Mouse (Mus musculus): Measurements from ENCODE around the gene Acsl6.

Acsl6 gene

GRCm38 (mm10) chr11:54307139-54307816 lies 3.7 kb downstream of the Acsl6 start:
- peak; percentile 48 for DNase-seq

- DNase-seq, result no peak
Observed at GRCm38 (mm10) chr11:54310588-54310987, 7.0 kb downstream of the Acsl6 start.

DNA sequence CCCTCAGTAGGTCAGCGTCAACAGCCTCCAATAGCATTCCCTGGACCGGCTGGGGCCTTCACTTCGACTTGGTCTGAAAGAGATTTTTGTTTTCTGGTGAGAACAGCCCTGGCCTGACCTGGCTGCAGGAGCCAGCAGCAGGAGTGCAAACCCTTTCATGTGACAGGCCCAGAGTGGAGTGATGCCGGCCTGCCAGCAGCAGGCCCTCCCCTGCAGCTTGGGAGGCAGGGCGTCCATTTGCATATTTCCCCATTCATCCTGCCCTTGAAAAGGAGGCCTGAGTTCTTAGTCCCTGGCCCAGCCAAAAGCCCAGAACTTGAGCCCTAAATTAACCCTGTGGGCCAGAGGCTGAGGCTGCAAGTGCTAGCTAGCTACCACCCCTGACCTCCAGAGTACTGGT lies 8.4 kb downstream of the Acsl6 start:
- DNase-seq, result peak; percentile 41

GRCm38 (mm10) chr11:54312603-54313002 lies 9.0 kb downstream of the Acsl6 start:
- no peak for DNase-seq

GRCm38 (mm10) chr11:54313391-54314360 lies 10.1 kb downstream of the Acsl6 start:
- DNase-seq, result no peak

DNA sequence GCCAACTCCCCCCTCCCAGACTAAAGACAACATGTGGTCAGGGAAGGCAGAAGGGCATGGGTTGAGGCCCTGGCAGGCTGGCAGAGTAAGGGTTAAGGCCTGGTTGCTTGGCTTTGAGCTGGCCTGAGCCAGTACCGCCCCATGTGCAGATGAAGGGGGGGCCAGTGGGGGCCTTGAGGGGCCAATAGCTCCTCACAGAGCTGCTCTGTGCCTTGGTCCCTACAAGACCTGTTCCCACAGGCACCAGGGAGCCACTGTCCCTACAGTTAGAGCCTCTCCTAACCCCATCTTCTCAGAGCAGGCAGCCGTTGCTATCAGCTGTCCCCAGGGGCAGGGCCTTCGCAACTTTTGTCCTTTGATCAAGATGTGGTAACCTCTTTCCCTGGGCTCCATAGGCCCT lies 11.1 kb downstream of the Acsl6 start:
- no peak for DNase-seq

DNA sequence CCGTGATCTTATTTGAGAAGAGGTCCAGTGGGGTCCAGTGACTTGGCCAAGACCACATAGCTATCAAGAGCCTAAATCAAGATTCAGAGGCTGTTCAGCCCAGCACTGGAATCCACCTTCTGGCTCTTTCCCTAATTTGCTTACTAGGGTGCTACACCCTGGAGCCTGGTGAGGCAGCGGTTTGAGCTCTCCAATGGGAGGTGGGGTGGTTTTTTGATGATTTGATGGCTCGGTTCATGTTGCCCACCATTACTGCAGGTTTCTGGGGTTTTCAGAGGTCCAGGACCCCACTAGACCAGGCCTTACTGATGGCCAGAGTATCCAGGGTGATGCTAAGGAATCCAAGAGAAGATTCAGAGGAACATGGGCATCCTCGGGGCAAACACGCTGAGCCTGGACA lies 11.7 kb downstream of the Acsl6 start:
- DNase-seq, result no peak

GRCm38 (mm10) chr11:54317361-54317760 lies 13.8 kb downstream of the Acsl6 start:
- peak; percentile 55 for DNase-seq

DNA sequence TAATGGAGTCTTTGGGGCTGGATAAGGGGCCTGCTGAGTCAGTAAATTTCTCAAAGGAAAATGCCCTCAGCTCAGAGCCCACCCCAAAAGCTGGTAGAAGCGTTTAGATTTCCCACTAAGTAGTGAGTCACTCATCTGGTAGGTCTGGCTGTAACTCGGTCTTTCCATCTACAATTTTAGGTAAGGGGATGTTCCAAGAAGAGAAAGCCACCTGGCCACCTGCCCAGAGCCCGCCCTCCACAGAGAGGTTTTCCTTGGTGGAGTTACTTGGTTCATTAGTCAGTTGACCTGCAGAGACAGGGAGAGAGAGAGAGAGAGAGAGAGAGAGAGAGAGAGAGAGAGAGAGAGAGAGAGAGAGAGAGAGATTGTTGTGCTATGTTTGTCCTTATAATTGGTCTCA lies 14.2 kb downstream of the Acsl6 start:
- DNase-seq, result no peak

DNA sequence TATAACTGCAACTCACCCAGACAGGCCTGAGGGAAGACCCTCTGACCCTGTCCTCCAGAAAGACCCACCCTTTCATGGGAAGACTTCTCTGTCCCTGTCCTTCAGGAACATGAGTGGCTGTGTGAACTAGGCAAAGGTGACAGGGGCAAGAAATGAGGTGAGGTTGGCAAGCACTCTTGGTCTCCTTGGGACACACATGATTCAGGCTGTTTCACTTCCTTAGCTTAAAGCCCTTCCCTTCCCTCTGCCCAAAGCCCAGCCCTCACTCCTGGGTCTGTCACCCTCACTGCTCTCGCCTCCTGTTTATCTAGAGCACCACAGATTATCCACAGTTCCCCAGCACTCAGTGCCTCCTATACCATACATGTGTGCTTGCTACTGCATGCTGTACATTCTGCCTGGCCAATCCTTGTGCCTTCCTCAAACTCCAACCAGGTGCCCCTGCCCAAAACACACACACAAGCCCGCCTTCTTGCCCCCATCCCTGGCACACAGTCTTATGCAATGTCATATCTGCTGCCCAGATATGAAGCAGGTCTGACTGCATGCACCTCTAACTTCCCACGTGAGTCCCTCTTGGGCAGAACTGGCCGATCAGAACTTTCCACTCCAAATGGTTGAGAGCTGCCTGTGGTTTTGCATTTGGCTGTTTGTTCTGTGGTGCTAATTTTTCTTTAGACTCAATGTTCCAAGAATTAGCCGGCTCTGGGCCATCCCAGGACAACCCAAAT lies 18.4 kb downstream of the Acsl6 start:
- no peak for DNase-seq

DNA sequence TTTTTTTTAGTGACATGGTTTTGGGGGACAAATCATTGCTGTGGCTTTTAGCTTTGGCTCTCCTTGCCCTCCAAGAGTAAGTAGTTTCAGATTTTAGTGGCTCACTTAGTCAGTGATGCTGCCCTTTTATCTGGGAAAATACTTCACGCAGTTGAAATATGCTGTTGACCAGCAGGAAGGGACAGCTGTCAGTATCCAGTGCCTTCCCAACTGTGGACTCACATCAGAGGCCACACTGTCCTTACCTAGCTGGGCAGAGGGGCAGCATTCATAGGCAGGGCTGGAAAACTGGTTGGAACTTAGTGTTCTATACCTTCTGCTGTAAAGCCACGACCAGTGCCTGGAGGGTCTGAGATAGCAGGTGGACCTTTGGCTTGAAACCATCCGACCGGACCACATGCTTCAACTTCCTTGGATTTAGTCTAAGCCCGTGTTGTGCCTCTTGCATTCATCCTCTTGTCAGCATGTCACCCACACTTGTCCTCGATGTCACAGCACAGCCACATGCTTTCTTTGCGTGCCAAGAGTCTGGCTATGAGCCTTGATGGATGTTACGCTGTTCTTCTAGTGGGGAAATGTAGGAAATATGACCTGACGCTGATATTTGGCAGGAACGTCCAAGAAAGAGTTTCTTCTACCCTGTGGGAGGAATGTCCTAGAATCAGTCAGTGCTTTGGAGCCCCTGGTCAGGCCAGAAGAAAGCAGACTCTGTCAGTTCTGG lies 28.0 kb downstream of the Acsl6 start:
- no peak for DNase-seq

DNA sequence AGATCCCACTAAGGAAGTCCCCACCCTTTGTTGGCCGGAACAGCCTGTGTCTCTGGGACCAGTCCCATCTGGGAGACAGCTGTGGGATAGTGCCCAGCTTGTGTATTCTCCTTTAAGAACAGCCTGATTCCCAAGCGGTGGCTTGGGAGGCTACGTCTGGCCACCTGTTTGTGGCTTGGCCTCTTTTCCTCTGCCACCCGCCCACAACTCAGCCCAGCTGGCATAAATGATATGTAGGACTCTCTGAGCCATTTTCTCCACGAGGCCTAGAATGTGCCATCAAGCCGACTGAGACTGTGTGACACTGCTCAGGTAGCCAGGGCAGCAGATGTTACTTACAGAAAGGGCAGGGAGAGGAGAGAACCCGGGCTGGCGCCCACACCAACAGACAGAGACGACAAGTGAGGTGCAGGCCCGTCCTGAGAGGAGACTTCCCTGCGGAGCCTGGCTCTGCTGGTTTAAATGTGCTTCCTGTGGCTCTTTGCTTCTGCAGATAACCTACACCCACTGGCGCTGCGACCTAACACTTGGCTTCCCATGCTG lies 32.6 kb downstream of the Acsl6 start:
- no peak for DNase-seq

GRCm38 (mm10) chr11:54343703-54344102 lies 40.1 kb downstream of the Acsl6 start:
- DNase-seq, result no peak

DNA sequence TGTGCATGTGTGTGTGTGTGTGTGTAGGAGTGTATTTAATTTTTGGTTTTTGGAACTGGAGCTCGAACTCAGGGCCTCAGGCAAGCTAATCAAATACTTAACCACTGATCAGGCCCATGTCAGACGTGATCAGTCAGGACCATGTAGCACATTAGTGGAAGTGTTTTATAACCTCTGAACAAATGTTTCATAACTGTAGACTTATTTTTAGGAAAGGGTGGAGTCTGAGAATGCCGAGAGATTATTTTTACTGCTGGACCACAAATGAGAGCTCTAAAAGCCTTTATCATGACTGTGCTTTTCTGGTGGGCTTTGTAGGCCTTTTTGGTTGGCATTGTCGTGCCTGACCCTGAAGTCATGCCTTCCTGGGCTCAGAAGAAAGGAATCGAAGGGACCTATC lies 48.1 kb downstream of the Acsl6 start:
- DNase-seq, result no peak

GRCm38 (mm10) chr11:54353121-54353576 lies 49.6 kb downstream of the Acsl6 start:
- no peak for DNase-seq

DNA sequence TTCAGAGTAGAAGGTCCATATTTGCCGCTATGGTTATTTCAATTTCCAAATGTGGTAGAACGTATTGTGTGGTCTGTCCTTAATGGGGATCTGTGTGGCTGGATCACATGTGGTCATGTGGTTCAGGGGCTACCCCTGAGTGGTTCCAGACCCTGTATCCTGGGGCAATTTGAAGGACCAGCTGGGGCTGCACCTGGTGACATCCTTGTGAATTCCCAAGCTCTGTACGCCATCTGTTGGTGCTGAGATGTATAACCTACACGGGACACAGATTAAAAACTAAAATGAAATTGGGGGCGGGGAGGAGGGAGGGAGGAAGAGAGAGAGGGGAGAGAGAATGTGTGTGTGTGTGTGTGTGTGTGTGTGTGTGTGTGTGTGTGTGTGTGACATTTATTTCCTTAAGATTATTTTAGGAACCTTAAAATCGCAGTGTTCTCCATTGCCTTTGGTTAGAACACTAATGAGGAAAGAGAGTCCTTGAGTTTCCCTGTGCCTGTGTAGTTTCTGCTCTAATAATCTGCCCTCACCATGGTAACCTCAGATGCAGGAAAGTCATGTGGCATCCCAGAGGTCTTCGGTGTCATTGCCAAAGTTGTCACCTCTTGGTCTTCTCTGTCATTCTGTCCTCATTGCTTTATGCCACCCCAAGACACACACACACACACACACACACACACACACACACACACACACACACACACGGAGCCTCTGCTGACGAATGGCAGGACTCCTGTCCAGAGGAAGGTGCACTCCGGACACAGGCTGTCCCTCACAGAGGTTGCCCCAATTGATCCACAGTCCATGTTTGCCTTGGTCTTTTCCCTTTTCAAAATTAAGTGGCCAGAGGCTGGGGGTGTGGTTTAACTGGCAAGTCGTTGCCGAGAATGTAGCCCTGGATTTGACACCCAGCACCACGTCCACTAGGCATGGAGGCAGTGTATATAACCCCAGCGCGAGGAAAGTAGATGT lies 51.3 kb downstream of the Acsl6 start:
- no peak for DNase-seq

GRCm38 (mm10) chr11:54355564-54355955 lies 52.0 kb downstream of the Acsl6 start:
- DNase-seq, result no peak

DNA sequence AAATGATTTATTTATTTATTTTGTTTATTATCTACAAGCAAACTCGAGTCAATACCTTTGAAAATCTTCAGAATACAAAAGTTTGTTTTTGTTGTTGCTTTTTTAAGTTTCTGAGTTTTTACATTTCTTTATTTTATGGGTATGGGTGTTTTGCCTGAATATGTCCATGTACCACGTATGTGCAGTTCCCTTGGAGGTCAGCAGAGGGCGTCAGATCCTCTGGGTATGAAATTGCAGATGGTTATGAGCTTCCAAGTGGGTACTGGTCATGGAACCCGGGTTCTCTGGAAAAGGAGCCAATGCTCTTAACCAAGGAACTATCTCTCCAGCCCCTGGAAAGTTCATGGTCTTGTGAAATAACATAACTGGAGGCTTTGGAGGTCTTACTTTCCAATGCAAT lies 53.1 kb downstream of the Acsl6 start:
- no peak for DNase-seq

DNA sequence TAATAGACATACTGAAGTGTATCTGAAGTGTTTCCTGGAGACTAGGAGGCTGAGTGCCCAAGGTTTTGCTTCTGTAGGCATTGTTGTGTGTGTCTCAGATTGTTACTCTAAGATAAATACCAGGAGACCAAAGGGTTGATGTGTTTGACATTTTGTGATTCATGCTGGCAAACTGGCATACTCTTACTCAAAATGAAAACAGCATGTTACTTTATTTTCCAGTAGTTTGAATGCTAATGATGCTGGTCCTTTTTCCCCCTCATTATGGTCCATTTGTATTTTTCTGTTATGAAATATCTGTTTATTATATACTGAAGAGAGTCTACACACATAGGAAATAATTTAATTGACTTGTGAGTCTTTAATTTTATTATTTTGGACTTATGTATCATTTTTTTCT lies 69.0 kb downstream of the Acsl6 start:
- DNase-seq, result no peak

DNA sequence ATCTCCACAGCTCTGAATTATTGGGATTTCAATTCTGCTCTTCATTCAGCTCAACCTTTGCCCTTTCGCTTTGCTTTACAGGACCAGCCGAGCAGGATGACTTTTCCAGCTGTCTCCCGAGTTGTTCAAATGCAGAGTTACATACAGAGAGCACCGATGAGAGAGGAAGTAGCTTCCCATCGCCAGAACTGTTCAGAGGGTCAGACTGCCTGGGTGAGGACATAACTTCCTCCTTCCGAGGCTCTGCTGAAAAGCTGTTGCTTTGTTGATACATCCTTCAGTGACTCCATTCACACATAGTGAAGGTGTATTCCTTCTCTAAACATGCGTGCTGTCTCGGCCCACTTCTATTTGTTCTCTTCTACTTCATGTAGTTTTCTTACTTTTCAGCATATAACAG lies 86.8 kb downstream of the Acsl6 start:
- DNase-seq, result no peak

- DNase-seq, result no peak
Observed at GRCm38 (mm10) chr11:54391326-54391725, 87.7 kb downstream of the Acsl6 start.
